Mouse (Mus musculus) hindbrain, embryonic 11.5 days (tissue): Measurements from ENCODE around the gene Vgll4. TPM values are rescaled to one million over a fixed set of nuclear protein-coding genes. Genes with fewer than 3 reads are reported as not detected.

Source experiments
- ATAC-seq: fragments of 200-750 bp; cut with Nextera tagmentation; 2 replicates; pipeline ENCODE4 v1.8.0; 2017; ENCODE audit warnings: mild to moderate bottlenecking, moderate TSS enrichment, moderate library complexity; ENCODE audit not compliant: low FRiP score
- DNase-seq: peaks from one replicate; pipeline ENCODE4 v3.0.0-alpha.2; 2015; ENCODE audit warnings: low spot score
- H3K27ac ChIP-seq: fragments of 300-500 bp; sonication (generic); 2 replicates; pipeline ENCODE4 v1.5.1; 2014; ENCODE audit warnings: mild to moderate bottlenecking, low read depth, low read length
- H3K27me3 ChIP-seq: fragments of 300-500 bp; sonication (generic); 2 replicates; pipeline ENCODE4 v1.6.1; 2014; ENCODE audit warnings: mild to moderate bottlenecking, low read length, moderate library complexity, mixed read lengths; ENCODE audit not compliant: control insufficient read depth, insufficient read depth
- H3K36me3 ChIP-seq: fragments of 300-500 bp; sonication (generic); 2 replicates; pipeline ENCODE4 v1.6.1; 2014; ENCODE audit warnings: mild to moderate bottlenecking, low read length, moderate library complexity, mixed read lengths; ENCODE audit not compliant: control insufficient read depth, insufficient read depth
- H3K4me1 ChIP-seq: fragments of 300-500 bp; sonication (generic); replicated peaks from 2 replicates; pipeline ENCODE4 v1.6.1; 2014; ENCODE audit warnings: low read length, mixed read lengths; ENCODE audit not compliant: control insufficient read depth, insufficient read depth
- H3K4me2 ChIP-seq: fragments of 300-500 bp; sonication (generic); replicated peaks from 2 replicates; pipeline ENCODE4 v1.6.1; 2014; ENCODE audit warnings: mild to moderate bottlenecking, low read depth, low read length
- H3K4me3 ChIP-seq: fragments of 300-500 bp; sonication (generic); 2 replicates; pipeline ENCODE4 v1.5.1; 2014; ENCODE audit warnings: low read depth, low read length
- H3K9ac ChIP-seq: fragments of 300-500 bp; sonication (generic); 2 replicates; pipeline ENCODE4 v1.6.1; 2014; ENCODE audit warnings: low read depth, low read length
- H3K9me3 ChIP-seq: fragments of 300-500 bp; sonication (generic); 2 replicates; pipeline ENCODE4 v1.6.1; 2016; ENCODE audit warnings: low read length; ENCODE audit not compliant: control insufficient read depth
- WGBS: fragments of 180-500 bp; shearing (Covaris S2); extraction: QIAGEN DNeasy Blood & Tissue Kit; methylation state at CpG from one replicate; pipeline ENCODE4 v1.1.7; 2014; 5-methylcytosine and 5-hydroxymethylcytosine counted together
- polyA plus RNA-seq: library from polyadenylated mRNA; unstranded; fragments of >200 nt; fragmentation: Nextera tagmentation; extraction: Ambion mirVana; gene quantifications from 2 replicates; pipeline ENCODE4 v1.2.1, GENCODE M21; 2014

Gene Vgll4
- polyA plus RNA-seq, 1 experiment from 2014 or later = 59.3 TPM

DNA sequence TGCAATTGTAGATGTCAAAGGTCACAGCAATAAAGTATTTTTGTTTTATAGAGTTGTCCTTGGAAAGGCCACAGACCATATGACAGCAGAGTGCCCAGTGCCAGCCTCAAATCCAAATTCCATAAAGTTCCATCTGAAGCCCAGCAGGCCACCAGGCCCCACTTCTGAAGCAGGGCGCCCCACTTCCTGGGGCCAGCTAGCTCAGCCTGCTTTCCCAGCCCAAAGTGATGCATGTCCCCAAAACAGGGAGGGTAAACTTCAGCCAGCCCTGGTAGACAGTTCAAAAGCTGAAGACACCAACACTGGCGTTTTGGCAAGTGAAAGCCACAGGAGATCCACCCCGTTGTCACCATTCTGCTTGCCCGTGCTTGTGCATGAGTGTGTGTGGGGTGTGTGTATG is 157.0 kb downstream of the Vgll4 start:
- no peaks in the 10 kb centered on the region for H3K27me3 ChIP-seq
- H3K9ac ChIP-seq = no peak overlapping the region
- H3K36me3 ChIP-seq = no peaks in the 10 kb centered on the region
- WGBS = 83% methylated on average over 4 of the region's 4 CpGs
- peaks cover 2% of the 10 kb centered on the region; the same call in 1 of the 2 replicates for H3K4me1 ChIP-seq
- no peak overlapping the region for H3K4me2 ChIP-seq
- H3K27ac ChIP-seq = no peak overlapping the region
- H3K4me3 ChIP-seq = no peak overlapping the region
- DNase-seq (no peak), ATAC-seq (no peak)
- H3K9me3 ChIP-seq = no peaks in the 10 kb centered on the region

DNA sequence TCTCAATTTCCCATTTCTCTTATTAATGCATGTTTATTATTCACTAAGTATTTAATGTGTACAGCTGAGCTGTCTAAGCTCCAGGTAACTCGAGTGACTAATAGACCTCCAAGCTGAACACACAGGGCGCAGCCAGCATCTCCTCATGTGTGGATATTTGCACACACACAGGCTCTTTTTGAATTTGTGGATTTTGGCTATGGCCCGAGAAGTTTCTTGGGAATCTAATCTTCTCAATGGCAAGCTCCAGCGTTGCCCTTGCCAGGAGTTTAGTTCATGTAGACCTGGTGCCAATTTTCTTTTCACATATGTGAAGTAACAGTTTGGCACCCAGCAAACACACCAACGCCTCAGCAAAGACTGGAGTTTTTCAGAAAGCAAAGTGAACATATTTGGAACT is 157.5 kb downstream of the Vgll4 start:
- Histone ChIP-seq H3K9me3 (no peaks in the 10 kb centered on the region), H3K4me3 (no peak overlapping the region), H3K27ac (no peak overlapping the region), H3K9ac (no peak overlapping the region), H3K27me3 (no peaks in the 10 kb centered on the region), H3K4me1 (peaks cover 2% of the 10 kb centered on the region; the same call in 1 of the 2 replicates), H3K36me3 (no peaks in the 10 kb centered on the region), H3K4me2 (no peak overlapping the region)
- DNase-seq (no peak), ATAC-seq (no peak)
- WGBS = 92% methylated on average over 5 of the region's 5 CpGs

Other genes with a start within 250 kb of the Vgll4 start
- 65.5 and 66.6 TPM in 2 replicates for gene Tamm41, start 67.9 kb upstream of the Vgll4 start, polyA plus RNA-seq
- gene Syn2, start 164.9 kb upstream of the Vgll4 start, polyA plus RNA-seq = 6.0 and 6.2 TPM in 2 replicates